Mouse (Mus musculus): ENCODE results near the gene Tmem150a. TPM values are rescaled to one million over a fixed set of nuclear protein-coding genes. Genes with fewer than 3 reads are reported as not detected.

Gene Tmem150a
- polyA plus RNA-seq, 1 experiment from 2014 or later = 14.8 TPM

GRCm38 (mm10) chr6:72323786-72324508 lies 31.3 kb upstream of the Tmem150a start:
- H3K4me2 ChIP-seq = no peak overlapping the region
- H3K4me1 ChIP-seq (ENCODE audit: control insufficient read depth, insufficient read depth, low read length) = no peaks in the 10 kb centered on the region
- H3K27ac ChIP-seq (ENCODE audit: low read depth, low read length) = no peak overlapping the region
- no peak for ATAC-seq (replicated peaks; ENCODE audit: insufficient number of reproducible peaks, low FRiP score, low TSS enrichment)
- H3K36me3 ChIP-seq (ENCODE audit: control insufficient read depth, insufficient read depth, low read length) = peaks cover 32% of the 10 kb centered on the region
- no peak overlapping the region for H3K9ac ChIP-seq (ENCODE audit: low read depth, low read length)
- no peaks in the 10 kb centered on the region for H3K27me3 ChIP-seq (ENCODE audit: control insufficient read depth, insufficient read depth, low read length)
- no peak overlapping the region for H3K4me3 ChIP-seq (ENCODE audit: low read depth, low read length)
- 77% methylated on average over 6 of the region's 6 CpGs for WGBS (ENCODE audit: insufficient replicate concordance)
- no peaks in the 10 kb centered on the region for H3K9me3 ChIP-seq (replicated peaks; ENCODE audit: control insufficient read depth, low read length)

- Histone ChIP-seq H3K4me3 (ENCODE audit: low read depth, low read length) (no peak overlapping the region), H3K27me3 (ENCODE audit: control insufficient read depth, insufficient read depth, low read length) (no peaks in the 10 kb centered on the region), H3K4me2 (no peak overlapping the region), H3K27ac (ENCODE audit: low read depth, low read length) (no peak overlapping the region), H3K9ac (ENCODE audit: low read depth, low read length) (no peak overlapping the region), H3K36me3 (ENCODE audit: control insufficient read depth, insufficient read depth, low read length) (peaks cover 25% of the 10 kb centered on the region), H3K9me3 (replicated peaks; ENCODE audit: control insufficient read depth, low read length) (no peaks in the 10 kb centered on the region), H3K4me1 (ENCODE audit: control insufficient read depth, insufficient read depth, low read length) (no peaks in the 10 kb centered on the region)
- 74% methylated on average over 6 of the region's 6 CpGs for WGBS (ENCODE audit: insufficient replicate concordance)
- no peak for ATAC-seq (replicated peaks; ENCODE audit: insufficient number of reproducible peaks, low FRiP score, low TSS enrichment)
Observed at GRCm38 (mm10) chr6:72326274-72326673, 29.0 kb upstream of the Tmem150a start.

GRCm38 (mm10) chr6:72329019-72329418 lies 26.2 kb upstream of the Tmem150a start:
- peaks cover 3% of the 10 kb centered on the region; the same call in 1 of the 2 replicates for H3K4me1 ChIP-seq (ENCODE audit: control insufficient read depth, insufficient read depth, low read length)
- no peak overlapping the region for H3K4me2 ChIP-seq
- ATAC-seq (replicated peaks; ENCODE audit: insufficient number of reproducible peaks, low FRiP score, low TSS enrichment) = no peak
- peaks cover 33% of the 10 kb centered on the region for H3K36me3 ChIP-seq (ENCODE audit: control insufficient read depth, insufficient read depth, low read length)
- no peak overlapping the region for H3K4me3 ChIP-seq (ENCODE audit: low read depth, low read length)
- H3K27me3 ChIP-seq (ENCODE audit: control insufficient read depth, insufficient read depth, low read length) = no peaks in the 10 kb centered on the region
- WGBS (ENCODE audit: insufficient replicate concordance) = 89% methylated on average over 5 of the region's 5 CpGs
- no peak overlapping the region for H3K27ac ChIP-seq (ENCODE audit: low read depth, low read length)
- no peak overlapping the region for H3K9ac ChIP-seq (ENCODE audit: low read depth, low read length)
- no peaks in the 10 kb centered on the region for H3K9me3 ChIP-seq (replicated peaks; ENCODE audit: control insufficient read depth, low read length)

- no peak overlapping the region for H3K4me3 ChIP-seq (ENCODE audit: low read depth, low read length)
- no peaks in the 10 kb centered on the region for H3K9me3 ChIP-seq (replicated peaks; ENCODE audit: control insufficient read depth, low read length)
- ATAC-seq (replicated peaks; ENCODE audit: insufficient number of reproducible peaks, low FRiP score, low TSS enrichment) = no peak
- H3K9ac ChIP-seq (ENCODE audit: low read depth, low read length) = no peak overlapping the region
- no peak overlapping the region for H3K4me2 ChIP-seq
- no peaks in the 10 kb centered on the region for H3K27me3 ChIP-seq (ENCODE audit: control insufficient read depth, insufficient read depth, low read length)
- H3K36me3 ChIP-seq (ENCODE audit: control insufficient read depth, insufficient read depth, low read length) = peaks cover 33% of the 10 kb centered on the region
- WGBS (ENCODE audit: insufficient replicate concordance) = 90% methylated on average over 4 of the region's 4 CpGs
- no peak overlapping the region for H3K27ac ChIP-seq (ENCODE audit: low read depth, low read length)
- H3K4me1 ChIP-seq (ENCODE audit: control insufficient read depth, insufficient read depth, low read length) = peaks cover 3% of the 10 kb centered on the region; the same call in 1 of the 2 replicates
Observed at GRCm38 (mm10) chr6:72330133-72330532, 25.1 kb upstream of the Tmem150a start.

- Histone ChIP-seq H3K4me3 (ENCODE audit: low read depth, low read length) (no peak overlapping the region), H3K36me3 (ENCODE audit: control insufficient read depth, insufficient read depth, low read length) (peaks cover 40% of the 10 kb centered on the region), H3K4me2 (no peak overlapping the region), H3K9me3 (replicated peaks; ENCODE audit: control insufficient read depth, low read length) (no peaks in the 10 kb centered on the region), H3K27ac (ENCODE audit: low read depth, low read length) (no peak overlapping the region), H3K4me1 (ENCODE audit: control insufficient read depth, insufficient read depth, low read length) (peaks cover 3% of the 10 kb centered on the region; the same call in 1 of the 2 replicates), H3K27me3 (ENCODE audit: control insufficient read depth, insufficient read depth, low read length) (no peaks in the 10 kb centered on the region), H3K9ac (ENCODE audit: low read depth, low read length) (no peak overlapping the region)
- no peak for ATAC-seq (replicated peaks; ENCODE audit: insufficient number of reproducible peaks, low FRiP score, low TSS enrichment)
- 51% methylated on average over 5 of the region's 5 CpGs for WGBS (ENCODE audit: insufficient replicate concordance)
Observed at GRCm38 (mm10) chr6:72333111-72333510, 22.1 kb upstream of the Tmem150a start.

GRCm38 (mm10) chr6:72340481-72340880 lies 14.8 kb upstream of the Tmem150a start:
- no peak overlapping the region for H3K4me2 ChIP-seq
- no peak overlapping the region for H3K27ac ChIP-seq (ENCODE audit: low read depth, low read length)
- no peaks in the 10 kb centered on the region for H3K9me3 ChIP-seq (replicated peaks; ENCODE audit: control insufficient read depth, low read length)
- no peak overlapping the region for H3K9ac ChIP-seq (ENCODE audit: low read depth, low read length)
- ATAC-seq (replicated peaks; ENCODE audit: insufficient number of reproducible peaks, low FRiP score, low TSS enrichment) = no peak
- H3K27me3 ChIP-seq (ENCODE audit: control insufficient read depth, insufficient read depth, low read length) = no peaks in the 10 kb centered on the region
- 64% methylated on average over 2 of the region's 2 CpGs for WGBS (ENCODE audit: insufficient replicate concordance)
- peaks cover 25% of the 10 kb centered on the region for H3K36me3 ChIP-seq (ENCODE audit: control insufficient read depth, insufficient read depth, low read length)
- H3K4me3 ChIP-seq (ENCODE audit: low read depth, low read length) = no peak overlapping the region
- peaks cover 9% of the 10 kb centered on the region; the same call in 1 of the 2 replicates for H3K4me1 ChIP-seq (ENCODE audit: control insufficient read depth, insufficient read depth, low read length)

- ATAC-seq (replicated peaks; ENCODE audit: insufficient number of reproducible peaks, low FRiP score, low TSS enrichment) = peak; percentile 9; the same call in 1 of the 2 replicates
Observed at GRCm38 (mm10) chr6:72344396-72345073, 10.7 kb upstream of the Tmem150a start.

GRCm38 (mm10) chr6:72345074-72345567 lies 10.1 kb upstream of the Tmem150a start, which contains the start of gene Usp39:
TSS of gene Usp39 (minus strand) at chr6:72345184.
- under 1% methylated on average over 30 of the region's 30 CpGs for WGBS (ENCODE audit: insufficient replicate concordance)
- Histone ChIP-seq H3K36me3 (ENCODE audit: control insufficient read depth, insufficient read depth, low read length) (peaks cover 7% of the 10 kb centered on the region), H3K27ac (ENCODE audit: low read depth, low read length) (peak within 1 kb of the TSS; percentile 31), H3K4me3 (ENCODE audit: low read depth, low read length) (peak within 1 kb of the TSS; percentile 76), H3K4me1 (ENCODE audit: control insufficient read depth, insufficient read depth, low read length) (peaks cover 19% of the 10 kb centered on the region), H3K9me3 (replicated peaks; ENCODE audit: control insufficient read depth, low read length) (no peaks in the 10 kb centered on the region), H3K4me2 (peak within 1 kb of the TSS; percentile 70), H3K9ac (ENCODE audit: low read depth, low read length) (peak within 1 kb of the TSS; percentile 88), H3K27me3 (ENCODE audit: control insufficient read depth, insufficient read depth, low read length) (no peaks in the 10 kb centered on the region)
- peak; percentile 64 for ATAC-seq (replicated peaks; ENCODE audit: insufficient number of reproducible peaks, low FRiP score, low TSS enrichment)

More at GRCm38 (mm10) chr6:72344396-72345073, 10.7 kb upstream of the Tmem150a start:
- Histone ChIP-seq H3K4me1 (ENCODE audit: control insufficient read depth, insufficient read depth, low read length) (peaks cover 19% of the 10 kb centered on the region), H3K27ac (ENCODE audit: low read depth, low read length) (peak overlapping the region; percentile 31), H3K36me3 (ENCODE audit: control insufficient read depth, insufficient read depth, low read length) (peaks cover 4% of the 10 kb centered on the region), H3K27me3 (ENCODE audit: control insufficient read depth, insufficient read depth, low read length) (no peaks in the 10 kb centered on the region), H3K4me2 (peak overlapping the region; percentile 70), H3K9ac (ENCODE audit: low read depth, low read length) (peak overlapping the region; percentile 88), H3K4me3 (ENCODE audit: low read depth, low read length) (peak overlapping the region; percentile 76), H3K9me3 (replicated peaks; ENCODE audit: control insufficient read depth, low read length) (no peaks in the 10 kb centered on the region)
- under 1% methylated on average over 42 of the region's 42 CpGs for WGBS (ENCODE audit: insufficient replicate concordance)
